Mouse (Mus musculus): Measurements from ENCODE around the gene Snx15. TPM values are rescaled to one million over a fixed set of nuclear protein-coding genes. Genes with fewer than 3 reads are reported as not detected.

The Snx15 gene
- polyA plus RNA-seq, 1 experiment from 2014 or later: 32.3 TPM

DNA sequence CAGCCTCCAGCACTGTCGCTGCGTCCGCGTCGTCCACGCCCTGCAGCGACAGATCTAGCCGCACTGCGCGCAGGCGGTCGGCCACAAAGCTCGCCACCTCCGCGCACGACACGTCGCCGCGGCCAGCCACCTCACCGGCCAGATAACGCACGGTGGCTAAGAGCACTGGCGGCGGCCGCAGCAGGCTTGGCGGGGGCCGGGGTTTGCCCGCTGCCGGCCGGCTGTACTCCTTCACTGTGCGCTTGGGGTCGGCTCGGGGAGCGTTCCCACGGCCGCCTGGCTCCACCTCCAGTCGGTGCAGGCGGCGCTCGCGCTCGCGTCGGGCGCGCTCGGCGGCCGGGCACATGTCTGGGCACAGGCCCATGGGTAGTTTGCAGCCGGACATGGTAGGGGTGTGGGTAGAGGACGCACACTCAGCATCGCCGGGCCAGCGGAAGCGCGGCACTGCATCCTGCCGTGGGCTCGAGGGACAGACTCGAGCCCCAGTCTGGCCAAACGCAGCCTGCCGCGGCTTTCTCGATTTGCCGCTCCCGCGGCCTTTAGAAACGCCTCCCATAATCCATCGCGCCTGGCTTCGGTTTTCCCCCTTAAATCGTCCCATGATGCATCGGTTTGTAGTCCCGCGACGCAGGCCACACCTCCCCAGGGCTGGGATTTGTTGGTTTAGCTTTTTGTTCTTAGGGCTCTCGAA is 10.0 kb downstream of the Snx15 start, which contains the start of gene Sac3d1:
TSS of gene Sac3d1 (minus strand) at position 665 of the 691 bp plus-strand sequence.
- Histone ChIP-seq H3K9ac (peak within 1 kb of the TSS; percentile 67), H3K9me3 (no peaks in the 10 kb centered on the region), H3K4me2 (peak within 1 kb of the TSS; percentile 74), H3K4me1 (peaks cover 23% of the 10 kb centered on the region), H3K4me3 (peak within 1 kb of the TSS; percentile 66), H3K27me3 (no peaks in the 10 kb centered on the region), H3K27ac (peak within 1 kb of the TSS; percentile 95), H3K36me3 (peaks cover 42% of the 10 kb centered on the region)
- peak; percentile 79 for ATAC-seq (ENCODE audit: insufficient number of reproducible peaks, low FRiP score, low TSS enrichment, low read depth)
- WGBS: under 1% methylated on average over 77 of the region's 77 CpGs

GRCm38 (mm10) chr19:6117346-6117985 is 10.6 kb downstream of the Snx15 start:
- 4% methylated on average over 32 of the region's 32 CpGs for WGBS
- Histone ChIP-seq H3K36me3 (peaks cover 46% of the 10 kb centered on the region), H3K9me3 (no peaks in the 10 kb centered on the region), H3K4me2 (peak overlapping the region; percentile 74), H3K27me3 (no peaks in the 10 kb centered on the region), H3K27ac (peak overlapping the region; percentile 95), H3K9ac (peak overlapping the region; percentile 67), H3K4me3 (peak overlapping the region; percentile 66), H3K4me1 (peaks cover 23% of the 10 kb centered on the region)
- no peak for ATAC-seq (ENCODE audit: insufficient number of reproducible peaks, low FRiP score, low TSS enrichment, low read depth)

GRCm38 (mm10) chr19:6116113-6116850 is 11.8 kb downstream of the Snx15 start:
- Histone ChIP-seq H3K36me3 (peaks cover 48% of the 10 kb centered on the region), H3K4me3 (peak overlapping the region; percentile 66; the same call in 1 of the 2 replicates), H3K27ac (no peak overlapping the region), H3K9ac (no peak overlapping the region), H3K4me2 (peak overlapping the region; percentile 74; the same call in 1 of the 2 replicates), H3K9me3 (no peaks in the 10 kb centered on the region), H3K27me3 (no peaks in the 10 kb centered on the region), H3K4me1 (peaks cover 21% of the 10 kb centered on the region)
- no peak for ATAC-seq (ENCODE audit: insufficient number of reproducible peaks, low FRiP score, low TSS enrichment, low read depth)
- WGBS: 88% methylated on average over 15 of the region's 15 CpGs

- Histone ChIP-seq H3K4me3 (no peak overlapping the region), H3K36me3 (peaks cover 41% of the 10 kb centered on the region), H3K27ac (no peak overlapping the region), H3K27me3 (no peaks in the 10 kb centered on the region), H3K4me2 (no peak overlapping the region), H3K4me1 (peaks cover 16% of the 10 kb centered on the region), H3K9me3 (no peaks in the 10 kb centered on the region), H3K9ac (no peak overlapping the region)
- WGBS: 70% methylated on average over 6 of the region's 6 CpGs
- no peak for ATAC-seq (ENCODE audit: insufficient number of reproducible peaks, low FRiP score, low TSS enrichment, low read depth)
These were observed 15.0 kb downstream of the Snx15 start for GRCm38 (mm10) chr19:6113116-6113515.

GRCm38 (mm10) chr19:6105586-6105985 is 22.5 kb downstream of the Snx15 start, which contains the start of gene Naaladl1:
TSS of gene Naaladl1 (plus strand) at chr19:6105782.
- H3K27ac ChIP-seq: no peak within 1 kb of the TSS
- no peaks in the 10 kb centered on the region for H3K27me3 ChIP-seq
- H3K4me2 ChIP-seq: no peak within 1 kb of the TSS
- no peak for ATAC-seq (ENCODE audit: insufficient number of reproducible peaks, low FRiP score, low TSS enrichment, low read depth)
- no peaks in the 10 kb centered on the region for H3K9me3 ChIP-seq
- H3K4me1 ChIP-seq: no peaks in the 10 kb centered on the region
- no peaks in the 10 kb centered on the region for H3K36me3 ChIP-seq
- H3K4me3 ChIP-seq: no peak within 1 kb of the TSS
- WGBS: 78% methylated on average over 7 of the region's 7 CpGs
- H3K9ac ChIP-seq: no peak within 1 kb of the TSS

- Histone ChIP-seq H3K4me2 (no peak overlapping the region), H3K4me1 (no peaks in the 10 kb centered on the region), H3K36me3 (no peaks in the 10 kb centered on the region), H3K27me3 (no peaks in the 10 kb centered on the region), H3K9me3 (no peaks in the 10 kb centered on the region), H3K4me3 (no peak overlapping the region), H3K9ac (no peak overlapping the region), H3K27ac (no peak overlapping the region)
- no peak for ATAC-seq (ENCODE audit: insufficient number of reproducible peaks, low FRiP score, low TSS enrichment, low read depth)
- 83% methylated on average over 4 of the region's 4 CpGs for WGBS
These were observed 23.6 kb downstream of the Snx15 start for GRCm38 (mm10) chr19:6104476-6104875.

GRCm38 (mm10) chr19:6102169-6102853 is 25.8 kb downstream of the Snx15 start:
- H3K4me2 ChIP-seq: no peak overlapping the region
- ATAC-seq (ENCODE audit: insufficient number of reproducible peaks, low FRiP score, low TSS enrichment, low read depth): no peak
- WGBS: 76% methylated on average over 6 of the region's 6 CpGs
- no peak overlapping the region for H3K27ac ChIP-seq
- no peaks in the 10 kb centered on the region for H3K4me1 ChIP-seq
- no peaks in the 10 kb centered on the region for H3K36me3 ChIP-seq
- no peak overlapping the region for H3K9ac ChIP-seq
- H3K4me3 ChIP-seq: no peak overlapping the region
- H3K9me3 ChIP-seq: no peaks in the 10 kb centered on the region
- H3K27me3 ChIP-seq: no peaks in the 10 kb centered on the region

- Histone ChIP-seq H3K27ac (no peak overlapping the region), H3K9ac (no peak overlapping the region), H3K4me1 (no peaks in the 10 kb centered on the region), H3K4me3 (no peak overlapping the region), H3K27me3 (no peaks in the 10 kb centered on the region), H3K36me3 (no peaks in the 10 kb centered on the region), H3K4me2 (no peak overlapping the region), H3K9me3 (no peaks in the 10 kb centered on the region)
- ATAC-seq (ENCODE audit: insufficient number of reproducible peaks, low FRiP score, low TSS enrichment, low read depth): no peak
- 35% methylated on average over 6 of the region's 6 CpGs for WGBS
These were observed 26.9 kb downstream of the Snx15 start for GRCm38 (mm10) chr19:6101186-6101585.

- Histone ChIP-seq H3K27me3 (no peaks in the 10 kb centered on the region), H3K9me3 (no peaks in the 10 kb centered on the region), H3K9ac (no peak overlapping the region), H3K4me3 (no peak overlapping the region), H3K4me2 (no peak overlapping the region), H3K36me3 (peaks cover 23% of the 10 kb centered on the region), H3K4me1 (no peaks in the 10 kb centered on the region), H3K27ac (no peak overlapping the region)
- ATAC-seq (ENCODE audit: insufficient number of reproducible peaks, low FRiP score, low TSS enrichment, low read depth): no peak
- 86% methylated on average over 3 of the region's 3 CpGs for WGBS
These were observed 30.3 kb downstream of the Snx15 start for GRCm38 (mm10) chr19:6097847-6098246.

GRCm38 (mm10) chr19:6094119-6094518 is 34.0 kb downstream of the Snx15 start, which contains the start of gene AC131692.1:
TSS of gene AC131692.1 (plus strand) at chr19:6094419.
- Histone ChIP-seq H3K4me2 (no peak within 1 kb of the TSS), H3K4me1 (no peaks in the 10 kb centered on the region), H3K36me3 (peaks cover 57% of the 10 kb centered on the region), H3K9me3 (no peaks in the 10 kb centered on the region), H3K9ac (no peak within 1 kb of the TSS), H3K4me3 (no peak within 1 kb of the TSS), H3K27ac (no peak within 1 kb of the TSS), H3K27me3 (no peaks in the 10 kb centered on the region)
- 91% methylated on average over 7 of the region's 7 CpGs for WGBS
- ATAC-seq (ENCODE audit: insufficient number of reproducible peaks, low FRiP score, low TSS enrichment, low read depth): no peak

GRCm38 (mm10) chr19:6088841-6089240 is 39.3 kb downstream of the Snx15 start:
- Histone ChIP-seq H3K4me3 (no peak overlapping the region), H3K4me2 (no peak overlapping the region), H3K4me1 (peaks cover 16% of the 10 kb centered on the region), H3K9me3 (no peaks in the 10 kb centered on the region), H3K27ac (no peak overlapping the region), H3K36me3 (peaks cover 55% of the 10 kb centered on the region), H3K27me3 (no peaks in the 10 kb centered on the region), H3K9ac (no peak overlapping the region)
- no peak for ATAC-seq (ENCODE audit: insufficient number of reproducible peaks, low FRiP score, low TSS enrichment, low read depth)
- 94% methylated on average over 13 of the region's 13 CpGs for WGBS
